Mouse (Mus musculus) intestine, embryonic 16.5 days (tissue): Measurements from ENCODE around the gene Gm5938. TPM values are rescaled to one million over a fixed set of nuclear protein-coding genes. Genes with fewer than 3 reads are reported as not detected.

Source experiments
- ATAC-seq: fragments of 200-750 bp; cut with Nextera tagmentation; 2 replicates; pipeline ENCODE4 v1.8.0; 2017; ENCODE audit warnings: moderate TSS enrichment, moderate library complexity
- H3K27ac ChIP-seq: fragments of 300-500 bp; sonication (generic); 2 replicates; pipeline ENCODE4 v1.5.1; 2014; ENCODE audit warnings: mild to moderate bottlenecking, low read length
- H3K27me3 ChIP-seq: fragments of 300-500 bp; sonication (generic); replicated peaks from 2 replicates; pipeline ENCODE4 v1.6.1; 2014; ENCODE audit warnings: low read length, control low read depth, mixed read lengths; ENCODE audit not compliant: control insufficient read depth, insufficient read depth
- H3K36me3 ChIP-seq: fragments of 300-500 bp; sonication (generic); 2 replicates; pipeline ENCODE4 v1.6.1; 2014; ENCODE audit warnings: low read length, control low read depth; ENCODE audit not compliant: control insufficient read depth, insufficient read depth
- H3K4me1 ChIP-seq: fragments of 300-500 bp; sonication (generic); 2 replicates; pipeline ENCODE4 v1.6.1; 2014; ENCODE audit warnings: low read length, control low read depth, mixed read lengths; ENCODE audit not compliant: control insufficient read depth, insufficient read depth
- H3K4me2 ChIP-seq: fragments of 300-500 bp; sonication (generic); 2 replicates; pipeline ENCODE4 v1.6.1; 2014; ENCODE audit warnings: low read depth, low read length, control low read depth
- H3K4me3 ChIP-seq: fragments of 300-500 bp; sonication (generic); 2 replicates; pipeline ENCODE4 v1.5.1; 2014; ENCODE audit warnings: mild to moderate bottlenecking, low read length
- H3K9ac ChIP-seq: fragments of 300-500 bp; sonication (generic); 2 replicates; pipeline ENCODE4 v1.6.1; 2014; ENCODE audit warnings: low read depth, low read length
- H3K9me3 ChIP-seq: fragments of 300-500 bp; sonication (generic); 2 replicates; pipeline ENCODE4 v1.6.1; 2016; ENCODE audit warnings: low read length, control low read depth; ENCODE audit not compliant: control insufficient read depth
- WGBS: fragments of 180-500 bp; shearing (Covaris S2); extraction: QIAGEN DNeasy Blood & Tissue Kit; methylation state at CpG from one replicate; pipeline ENCODE4 v1.1.7; 2014; 5-methylcytosine and 5-hydroxymethylcytosine counted together
- polyA plus RNA-seq: library from polyadenylated mRNA; unstranded; fragments of >200 nt; fragmentation: Nextera tagmentation; extraction: Ambion mirVana; gene quantifications from 2 replicates; pipeline ENCODE4 v1.2.1, GENCODE M21; 2015

The Gm5938 gene
- not detected in 2 replicates for polyA plus RNA-seq

GRCm38 (mm10) chrX:78125167-78125566, at the start of gene Gm5938:
TSS of gene Gm5938 (plus strand) at chrX:78125467.
- no peaks in the 10 kb centered on the region for H3K9me3 ChIP-seq
- H3K27me3 ChIP-seq = no peaks in the 10 kb centered on the region
- H3K4me1 ChIP-seq = no peaks in the 10 kb centered on the region
- H3K27ac ChIP-seq = no peak within 1 kb of the TSS
- no peak within 1 kb of the TSS for H3K4me3 ChIP-seq
- H3K36me3 ChIP-seq = no peaks in the 10 kb centered on the region
- ATAC-seq = no peak
- WGBS = 46% methylated on average over 1 of the region's 1 CpGs
- H3K4me2 ChIP-seq = no peak within 1 kb of the TSS
- H3K9ac ChIP-seq = no peak within 1 kb of the TSS

- no peak for ATAC-seq
- no peaks in the 10 kb centered on the region for H3K36me3 ChIP-seq
- H3K4me1 ChIP-seq = no peaks in the 10 kb centered on the region
- H3K27me3 ChIP-seq = no peaks in the 10 kb centered on the region
- no peak within 1 kb of the TSS for H3K4me2 ChIP-seq
- no peak within 1 kb of the TSS for H3K27ac ChIP-seq
- H3K9me3 ChIP-seq = no peaks in the 10 kb centered on the region
- no peak within 1 kb of the TSS for H3K4me3 ChIP-seq
- no peak within 1 kb of the TSS for H3K9ac ChIP-seq
Observed at GRCm38 (mm10) chrX:78091274-78091673, 34.0 kb upstream of the Gm5938 start, which contains the start of gene Obp1a. TSS of gene Obp1a (minus strand) at chrX:78091374.

Other genes starting within 250 kb of the Gm5938 start
- not detected in 2 replicates for gene 5430402E10Rik, start 200.4 kb upstream of the Gm5938 start, polyA plus RNA-seq
- gene Obp1a, start 34.1 kb upstream of the Gm5938 start, polyA plus RNA-seq = not detected in 2 replicates
- not detected in 2 replicates for gene Obp1b, start 61.3 kb downstream of the Gm5938 start, polyA plus RNA-seq
- not detected in 2 replicates for gene Gm14743, start 120.5 kb downstream of the Gm5938 start, polyA plus RNA-seq
- gene 4930480E11Rik, start 244.2 kb downstream of the Gm5938 start, polyA plus RNA-seq = not detected in 2 replicates